Mouse (Mus musculus) CD4-positive, CD25-positive, alpha-beta regulatory T cell, adult 9 weeks (primary cell): Measurements from ENCODE around the gene Bud23. TPM values are rescaled to one million over a fixed set of nuclear protein-coding genes. Genes with fewer than 3 reads are reported as not detected.

ENCODE experiments used
- polyA plus RNA-seq: library from polyadenylated mRNA; unstranded; fragments of 100-300 nt; shearing (Covaris generic); gene quantifications from one replicate; pipeline ENCODE4 v1.2.1, GENCODE M21; 2017

The Bud23 gene
- 114 TPM for polyA plus RNA-seq

DNA sequence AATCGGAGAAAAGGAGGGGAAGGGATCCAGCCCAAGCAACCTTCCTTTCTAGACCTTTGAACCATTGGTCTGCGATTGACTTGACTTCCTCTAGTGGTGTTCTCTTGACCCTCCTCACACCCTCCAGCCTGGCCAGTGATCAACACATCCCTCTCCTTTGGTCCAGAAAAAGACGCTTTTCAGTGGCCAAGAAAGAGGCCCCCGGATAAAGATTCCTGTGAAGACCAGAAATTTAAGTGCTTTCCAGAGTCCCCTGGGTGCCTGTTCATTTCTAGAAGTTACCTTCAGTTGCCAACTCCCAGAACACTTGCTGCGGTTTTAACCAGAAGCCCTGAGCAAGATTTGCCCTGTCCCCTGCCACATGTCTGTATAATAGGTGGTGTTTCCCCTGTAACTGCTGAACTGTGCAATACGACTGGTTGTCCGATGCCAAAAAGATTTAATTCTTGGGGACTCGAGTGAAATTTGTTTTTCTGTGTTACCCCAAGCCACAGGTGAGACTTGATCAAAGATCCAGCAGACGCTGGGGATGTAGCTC, at the start of gene Bud23:
TSS of gene Bud23 (minus strand) at position 51 of the 538 bp plus-strand sequence.

DNA sequence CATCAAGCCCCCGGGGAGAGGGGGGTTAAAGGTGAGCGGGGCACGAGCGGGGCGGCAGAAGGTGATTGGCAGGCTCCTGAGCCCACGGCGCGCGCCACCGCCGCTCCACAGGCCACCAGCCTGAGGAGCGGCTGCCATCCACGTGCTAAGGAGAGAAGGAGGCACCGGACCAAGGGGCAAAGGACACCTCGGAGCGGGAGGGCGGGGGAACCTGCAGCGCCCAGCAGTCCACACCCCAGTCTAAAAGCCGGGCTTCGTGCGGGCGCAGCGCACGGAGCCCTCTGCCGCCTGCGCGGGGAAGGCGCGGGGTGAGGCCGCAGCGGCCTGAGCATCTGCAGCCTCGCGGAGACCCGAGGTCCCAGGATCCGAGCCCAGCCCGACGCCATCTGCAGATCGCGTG, 24.9 kb upstream of the Bud23 start, which contains the start of gene Mlxipl:
TSS of gene Mlxipl (plus strand) at position 238 of the 400 bp plus-strand sequence.

DNA sequence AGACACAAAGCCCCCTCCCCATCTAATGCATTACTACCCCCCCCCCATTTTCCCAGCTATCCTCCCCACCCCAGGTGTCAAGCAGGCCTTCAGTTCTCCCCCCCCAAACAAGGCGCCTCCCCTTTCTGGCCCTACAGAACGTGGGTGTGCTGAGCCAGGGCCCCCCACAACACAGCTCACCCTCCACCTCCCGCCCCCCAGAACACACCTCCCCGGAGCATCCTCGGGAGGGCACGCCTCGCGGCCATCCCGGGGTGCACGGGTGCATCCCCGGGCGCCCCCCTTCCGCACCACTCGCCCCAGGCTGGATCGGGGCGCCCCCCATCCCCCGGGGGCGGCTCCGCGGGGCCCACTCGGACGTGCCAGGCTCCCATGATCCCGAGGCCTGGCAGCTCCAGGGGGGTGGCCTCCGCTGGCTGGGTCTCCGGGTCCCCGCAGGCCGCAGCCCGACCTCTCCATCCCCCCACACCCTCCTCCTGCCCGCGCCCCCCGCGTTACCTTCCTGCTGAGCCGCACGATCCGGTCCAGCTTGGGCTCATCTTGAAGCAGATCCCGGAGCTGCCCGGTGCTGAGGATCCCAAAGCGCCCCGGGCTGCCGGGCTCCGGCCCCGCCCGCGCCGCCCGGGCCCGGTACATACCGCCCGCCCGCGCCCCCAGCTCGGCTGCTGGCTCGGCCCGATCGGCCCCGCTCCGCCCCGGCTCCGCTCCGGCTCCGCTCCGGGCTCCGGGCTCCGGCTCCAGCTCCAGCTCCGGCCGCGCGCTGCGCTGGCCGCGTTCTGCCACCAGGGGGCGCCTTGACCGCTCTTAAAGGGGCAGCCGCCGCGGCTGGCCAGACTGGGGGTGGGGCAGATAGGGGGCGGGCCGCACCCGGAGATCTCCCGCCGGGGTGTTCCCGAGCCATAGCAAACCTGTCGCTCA, 13.1 kb upstream of the Bud23 start, which contains the start of gene Vps37d:
TSS of gene Vps37d (minus strand) at position 703 of the 918 bp plus-strand sequence.

DNA sequence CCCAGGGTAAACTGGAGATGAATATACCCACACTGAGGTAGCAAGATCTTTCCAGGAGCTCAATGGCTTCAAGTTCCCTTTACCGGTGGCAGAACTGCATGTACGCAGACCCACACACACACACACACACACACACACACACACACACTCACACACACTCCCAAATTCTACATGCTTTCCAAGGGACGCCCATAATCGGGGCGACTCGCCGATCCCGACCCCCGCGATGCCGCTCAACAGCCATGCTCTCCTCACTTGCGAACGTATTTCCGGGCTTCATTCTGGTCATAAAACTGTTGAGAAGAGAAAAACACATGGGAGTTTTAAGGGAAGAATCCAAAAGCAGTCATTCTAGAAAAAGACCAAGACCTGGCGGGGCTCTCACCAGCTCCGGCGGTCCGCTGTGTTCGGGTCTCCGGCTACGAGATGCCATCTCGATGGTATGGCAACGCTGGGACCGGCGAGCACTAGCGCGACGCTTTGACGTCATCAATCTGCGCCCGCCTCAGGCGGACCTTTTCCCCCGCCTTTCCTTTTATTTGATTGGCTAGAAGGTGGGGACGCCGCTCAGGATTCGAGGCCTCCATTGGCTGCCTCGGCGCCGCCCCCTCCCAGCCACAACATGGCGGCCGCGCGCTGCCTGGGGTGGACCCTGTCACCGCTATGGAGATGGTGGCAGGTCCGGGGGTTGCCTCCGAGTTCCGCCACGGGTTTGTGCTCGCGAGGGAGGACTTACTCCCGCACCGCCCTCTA, 954 bp downstream of the Bud23 start, which contains the start of gene Dnajc30:
TSS of gene Dnajc30 (plus strand) at position 574 of the 753 bp plus-strand sequence.

DNA sequence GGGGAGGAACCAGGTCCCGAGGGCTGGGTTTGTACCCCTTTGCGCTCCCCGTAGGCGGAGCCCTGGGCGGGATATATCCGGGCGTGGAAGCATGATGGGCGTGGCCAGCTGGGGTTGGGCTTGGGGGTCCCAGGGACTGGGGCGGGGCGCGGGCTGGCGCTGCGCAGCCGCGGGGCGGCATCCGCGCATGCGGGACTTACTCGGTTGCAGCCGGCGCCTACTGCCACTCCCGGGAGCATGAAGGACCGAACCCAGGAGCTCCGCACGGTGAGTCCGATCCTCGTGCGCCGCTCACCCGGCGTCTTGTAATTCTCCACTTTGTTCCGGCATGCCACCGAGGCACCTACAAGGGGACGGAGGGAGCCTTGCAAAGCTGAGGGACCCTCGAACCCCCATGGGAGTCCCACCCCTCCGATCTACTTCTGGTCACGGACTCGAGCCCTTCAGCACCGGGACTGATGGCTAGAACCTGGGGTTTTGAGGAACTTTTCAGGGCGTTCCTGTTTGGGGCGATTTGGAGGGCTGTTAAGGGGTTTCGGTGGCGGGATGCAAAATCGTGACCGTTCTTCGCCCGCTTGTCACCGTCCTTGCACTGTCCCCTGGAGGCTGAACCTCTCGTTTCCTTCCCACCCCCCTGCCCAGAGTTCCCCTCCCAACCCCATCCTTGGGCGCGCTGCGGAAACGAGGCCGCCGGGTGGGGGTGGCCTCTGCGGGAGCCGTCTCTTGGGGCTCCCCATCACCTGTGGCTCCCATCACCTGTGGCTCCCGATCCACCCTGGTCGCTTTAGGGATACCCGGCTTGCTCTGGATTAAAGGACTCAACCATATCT, 41.2 kb downstream of the Bud23 start, which contains the start of gene Stx1a:
TSS of gene Stx1a (plus strand) at position 139 of the 830 bp plus-strand sequence.

DNA sequence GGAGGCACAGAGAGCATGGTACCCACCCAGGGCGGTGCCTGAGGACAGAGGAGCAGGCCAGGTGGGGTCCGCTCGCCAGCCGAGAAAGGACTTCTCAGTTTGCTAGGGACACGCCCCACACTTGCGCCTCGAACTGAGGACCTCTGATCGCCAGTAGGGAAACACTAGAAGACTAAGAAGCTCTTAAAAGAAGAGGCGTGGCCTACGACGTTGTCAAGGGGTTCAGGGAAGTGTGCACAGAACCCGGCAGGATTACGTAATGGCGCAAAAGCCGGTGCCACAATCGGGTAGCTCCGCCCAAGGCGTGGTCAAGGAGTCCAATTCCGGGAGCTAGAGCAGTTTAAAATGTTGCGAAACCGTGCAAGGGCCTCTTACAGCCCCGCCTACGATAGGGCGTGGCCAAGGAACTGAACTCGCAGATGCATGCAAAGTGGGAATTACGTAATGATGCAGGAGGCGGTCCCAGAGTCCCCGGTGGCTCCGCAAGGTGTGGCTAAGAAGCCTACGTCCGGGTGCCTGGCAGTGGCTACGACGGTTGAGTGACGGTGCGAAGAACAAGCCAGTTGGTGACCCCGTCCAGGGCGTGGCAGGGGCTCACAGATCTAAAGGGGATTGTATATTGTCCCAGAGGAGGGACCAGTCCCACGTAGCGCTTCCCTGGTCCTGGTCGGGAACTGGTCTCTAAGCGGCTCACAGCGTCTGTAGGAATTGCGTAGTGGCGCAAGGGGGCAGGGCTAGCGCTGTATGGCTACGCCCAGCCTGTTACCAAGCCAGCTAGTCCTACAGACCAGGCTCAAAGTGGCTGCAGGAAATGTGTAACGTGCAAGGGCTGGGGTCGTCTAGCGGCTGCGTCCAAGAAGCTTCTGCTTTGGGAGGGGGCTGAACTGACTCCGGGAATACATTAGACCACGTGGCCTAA, 55.8 kb downstream of the Bud23 start, which contains the start of gene Abhd11:
TSS of gene Abhd11 (plus strand) at position 482 of the 919 bp plus-strand sequence.

Other genes with a start within 250 kb of the Bud23 start
- gene Tmem270, start 158.2 kb downstream of the Bud23 start, polyA plus RNA-seq: not detected
- not detected for gene Cldn13, start 149.4 kb downstream of the Bud23 start, polyA plus RNA-seq
- gene Mettl27, start 132.6 kb downstream of the Bud23 start, polyA plus RNA-seq: 21.8 TPM
- gene Cldn4, start 118.0 kb downstream of the Bud23 start, polyA plus RNA-seq: not detected
- not detected for gene Cldn3, start 78.7 kb downstream of the Bud23 start, polyA plus RNA-seq
- gene Abhd11, start 55.8 kb downstream of the Bud23 start, polyA plus RNA-seq: 101 TPM
- 14.9 TPM for gene Stx1a, start 41.5 kb downstream of the Bud23 start, polyA plus RNA-seq
- gene Dnajc30, start 757 bp downstream of the Bud23 start, polyA plus RNA-seq: 24.1 TPM
- not detected for gene Vps37d, start 13.3 kb upstream of the Bud23 start, polyA plus RNA-seq
- 0.22 TPM for gene Mlxipl, start 24.9 kb upstream of the Bud23 start, polyA plus RNA-seq
- gene Tbl2, start 84.7 kb upstream of the Bud23 start, polyA plus RNA-seq: 21.8 TPM
- gene Bcl7b, start 103.3 kb upstream of the Bud23 start, polyA plus RNA-seq: 68.8 TPM
- gene Baz1b, start 122.3 kb upstream of the Bud23 start, polyA plus RNA-seq: 15.5 TPM
- gene Fzd9, start 186.3 kb upstream of the Bud23 start, polyA plus RNA-seq: not detected